Comparison of ENCODE assay signal across 12 mouse cellular contexts in the genomic region with DNA sequence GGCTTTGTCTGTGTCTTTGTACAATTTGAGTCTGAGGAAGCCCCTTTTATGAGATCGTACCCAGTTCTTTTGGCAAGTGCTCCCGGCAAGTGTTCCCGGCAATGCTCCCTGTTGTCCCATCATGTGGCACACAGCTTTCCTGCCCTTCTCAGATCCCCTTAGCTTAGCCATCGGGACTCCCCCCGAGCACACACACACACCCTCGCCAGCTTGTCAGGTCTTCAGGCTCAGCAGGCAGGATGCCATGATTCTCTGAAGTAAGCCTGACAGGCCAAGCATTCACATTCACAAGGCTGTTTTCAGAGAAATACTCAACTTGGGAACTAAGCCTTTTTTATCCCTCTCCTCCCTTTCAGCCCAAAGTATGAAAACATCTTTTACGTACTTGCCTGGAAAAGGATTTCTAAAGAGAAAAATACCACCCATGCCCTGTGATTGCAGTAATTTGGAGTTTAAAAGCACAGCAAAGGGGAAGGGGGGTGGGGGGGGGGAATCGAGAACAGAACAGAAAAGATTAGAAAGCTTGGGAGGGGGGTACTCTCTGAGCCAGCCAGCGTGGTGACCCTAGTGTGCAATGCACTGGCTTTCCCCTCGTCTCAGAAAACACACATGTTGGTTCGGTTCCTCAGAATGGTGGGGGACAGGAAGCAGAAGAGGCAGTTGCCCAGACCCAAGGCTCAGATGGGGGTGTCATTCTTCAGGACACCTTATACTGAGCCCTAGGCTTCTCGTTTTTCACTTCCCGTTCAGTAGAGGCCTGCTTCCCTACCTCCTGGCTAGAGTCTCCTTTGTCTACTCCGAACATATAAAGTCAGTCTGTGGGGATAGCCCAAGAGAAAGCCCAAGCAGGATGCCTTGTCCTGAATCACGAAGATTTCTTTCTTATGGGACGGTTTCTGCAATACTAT. TPM values are rescaled to one million over a fixed set of nuclear protein-coding genes. Genes with fewer than 3 reads are reported as not detected.
DNase-seq lines count a peak whose midpoint lies in the region; ATAC-seq lines count a peak whose summit lies in the region.
"Had no signal": no experiment of that assay in that cellular context is flagged by ENCODE, and none has a peak within 500 bp of the region (broad histone marks: within the 10 kb centered on the region; RNA-seq: fewer than 3 reads in every experiment).

No protein-coding gene starts in this region.

- DNase-seq in hindbrain, embryonic 14.5 days (ENCODE audit: low spot score): peak; percentile 39
- no peak for DNase-seq in hindbrain, embryonic 11.5 days (ENCODE audit: low spot score)
- peak; percentile 59 for DNase-seq in A20 (ENCODE audit: low read depth, low spot score)
- no peak for DNase-seq in gastrocnemius, adult 8-10 months (ENCODE audit: low spot score in 2 of 2)
- DNase-seq in urinary bladder, postnatal 14 days (ENCODE audit: low spot score): no peak
- DNase-seq in adipocyte (ENCODE audit: low spot score): no peak
- DNase-seq: heart, postnatal 14 days; lung, embryonic 14.5 days had no signal

- H3K4me3 ChIP-seq in hindbrain, embryonic 14.5 days (replicated peaks; ENCODE audit: low read length): no peak overlapping the region
- H3K4me3 ChIP-seq in hindbrain, embryonic 11.5 days (ENCODE audit: low read depth, low read length): no peak overlapping the region
- no peak overlapping the region for H3K4me3 ChIP-seq in embryonic facial prominence, embryonic 15.5 days (replicated peaks)
- H3K4me3 ChIP-seq in limb, embryonic 15.5 days: no peak overlapping the region
- H3K4me3 ChIP-seq: layer of hippocampus, adult 2 months; neural tube, embryonic 12.5 days had no signal

- ATAC-seq in hindbrain, embryonic 14.5 days (ENCODE audit: low FRiP score): peak; percentile 48; the same call in 1 of the 2 replicates
- ATAC-seq in hindbrain, embryonic 11.5 days (ENCODE audit: low FRiP score): no peak
- 0 out of 2 replicates have a peak, but pooled peaks have one; percentile 12 for ATAC-seq in embryonic facial prominence, embryonic 15.5 days (ENCODE audit: insufficient number of reproducible peaks, low FRiP score, low TSS enrichment, low read depth)
- ATAC-seq in limb, embryonic 15.5 days (ENCODE audit: insufficient number of reproducible peaks, low FRiP score, low TSS enrichment, low read depth): no peak

- H3K27ac ChIP-seq in hindbrain, embryonic 14.5 days: peak overlapping the region; percentile 38
- H3K27ac ChIP-seq in hindbrain, embryonic 11.5 days (ENCODE audit: low read depth, low read length): no peak overlapping the region
- H3K27ac ChIP-seq in embryonic facial prominence, embryonic 15.5 days (replicated peaks): peak overlapping the region; percentile 49; the same call in 1 of the 2 replicates
- peak overlapping the region; percentile 33; the same call in 1 of the 2 replicates for H3K27ac ChIP-seq in limb, embryonic 15.5 days
- H3K27ac ChIP-seq: layer of hippocampus, adult 2 months; neural tube, embryonic 12.5 days had no signal

- H3K9ac ChIP-seq in hindbrain, embryonic 14.5 days: no peak overlapping the region
- no peak overlapping the region for H3K9ac ChIP-seq in hindbrain, embryonic 11.5 days (ENCODE audit: low read depth, low read length)
- H3K9ac ChIP-seq in embryonic facial prominence, embryonic 15.5 days: no peak overlapping the region
- H3K9ac ChIP-seq in limb, embryonic 15.5 days: no peak overlapping the region
- H3K9ac ChIP-seq: lung, embryonic 14.5 days; neural tube, embryonic 12.5 days had no signal

- H3K27me3 ChIP-seq in hindbrain, embryonic 14.5 days (ENCODE audit: control insufficient read depth, insufficient read depth, low read length): peaks cover 25% of the 10 kb centered on the region
- H3K27me3 ChIP-seq in hindbrain, embryonic 11.5 days (ENCODE audit: control insufficient read depth, insufficient read depth, low read length): peaks cover 13% of the 10 kb centered on the region
- peaks cover 2% of the 10 kb centered on the region; the same call in 1 of the 2 replicates for H3K27me3 ChIP-seq in embryonic facial prominence, embryonic 15.5 days
- no peaks in the 10 kb centered on the region for H3K27me3 ChIP-seq in limb, embryonic 15.5 days

- no peaks in the 10 kb centered on the region for H3K9me3 ChIP-seq in hindbrain, embryonic 14.5 days (ENCODE audit: control insufficient read depth, low read length)
- H3K9me3 ChIP-seq in hindbrain, embryonic 11.5 days (ENCODE audit: control insufficient read depth, low read length): no peaks in the 10 kb centered on the region
- no peaks in the 10 kb centered on the region for H3K9me3 ChIP-seq in embryonic facial prominence, embryonic 15.5 days (replicated peaks)
- no peaks in the 10 kb centered on the region for H3K9me3 ChIP-seq in limb, embryonic 15.5 days
- H3K9me3 ChIP-seq: neural tube, embryonic 12.5 days had no signal

- no peaks in the 10 kb centered on the region for H3K36me3 ChIP-seq in hindbrain, embryonic 14.5 days (replicated peaks; ENCODE audit: control insufficient read depth, insufficient read depth)
- H3K36me3 ChIP-seq in hindbrain, embryonic 11.5 days (ENCODE audit: control insufficient read depth, insufficient read depth, low read length): no peaks in the 10 kb centered on the region
- no peaks in the 10 kb centered on the region for H3K36me3 ChIP-seq in embryonic facial prominence, embryonic 15.5 days
- H3K36me3 ChIP-seq in limb, embryonic 15.5 days: no peaks in the 10 kb centered on the region
- H3K36me3 ChIP-seq: neural tube, embryonic 12.5 days had no signal

- H3K4me1 ChIP-seq in hindbrain, embryonic 14.5 days (replicated peaks; ENCODE audit: control insufficient read depth, insufficient read depth, low read length): peaks cover 22% of the 10 kb centered on the region
- H3K4me1 ChIP-seq in hindbrain, embryonic 11.5 days (replicated peaks; ENCODE audit: control insufficient read depth, insufficient read depth, low read length): peaks cover 4% of the 10 kb centered on the region
- peaks cover 60% of the 10 kb centered on the region for H3K4me1 ChIP-seq in embryonic facial prominence, embryonic 15.5 days
- H3K4me1 ChIP-seq in limb, embryonic 15.5 days: peaks cover 56% of the 10 kb centered on the region

- WGBS in hindbrain, embryonic 14.5 days: 56% methylated on average over 16 of the region's 16 CpGs
- 62% methylated on average over 16 of the region's 16 CpGs for WGBS in hindbrain, embryonic 11.5 days
- 38% methylated on average over 16 of the region's 16 CpGs for WGBS in embryonic facial prominence, embryonic 15.5 days
- WGBS in limb, embryonic 15.5 days: 41% methylated on average over 16 of the region's 16 CpGs

- H3K4me2 ChIP-seq in hindbrain, embryonic 14.5 days (replicated peaks): no peak overlapping the region
- no peak overlapping the region for H3K4me2 ChIP-seq in hindbrain, embryonic 11.5 days (replicated peaks; ENCODE audit: low read depth, low read length)
- H3K4me2 ChIP-seq in embryonic facial prominence, embryonic 15.5 days (replicated peaks): no peak overlapping the region
- 0 out of 2 replicates have a peak overlapping the region, but pooled peaks have one; percentile 10 for H3K4me2 ChIP-seq in limb, embryonic 15.5 days
- H3K4me2 ChIP-seq: lung, embryonic 14.5 days; neural tube, embryonic 12.5 days had no signal

RNA-seq across cellular contexts. Expression of gene Hes1, which starts 41.0 kb away (rescaled TPM):
- polyA plus RNA-seq in hindbrain, embryonic 14.5 days (2014; fragmentation: Nextera tagmentation; extraction: Ambion mirVana): 14.0 and 18.0 TPM in 2 replicates
- polyA plus RNA-seq in hindbrain, embryonic 11.5 days (2014; fragmentation: Nextera tagmentation; extraction: Ambion mirVana): 28.8 and 32.9 TPM in 2 replicates
- 63.6 and 66.0 TPM in 2 replicates for polyA plus RNA-seq in embryonic facial prominence, embryonic 15.5 days (2015; fragmentation: Nextera tagmentation; extraction: Ambion mirVana)
- 55.3 and 60.5 TPM in 2 replicates for polyA plus RNA-seq in limb, embryonic 15.5 days (2015; fragmentation: Nextera tagmentation; extraction: Ambion mirVana)
- total RNA-seq in gastrocnemius, adult 8-10 months (2022): 10 to 100 TPM in 2 of 4 experiments, 1 to 10 TPM in 2; 8.9 to 13.4 (median 9.9) TPM

Comparison
In these comparisons a context has a peak if more than half of its experiments do, and no peak if none do; other contexts are left out.
1. ATAC-seq: peak in hindbrain, embryonic 14.5 days (single experiment) and embryonic facial prominence, embryonic 15.5 days (single experiment); none in hindbrain, embryonic 11.5 days (single experiment) and limb, embryonic 15.5 days (single experiment).
2. DNase-seq: peak in hindbrain, embryonic 14.5 days (single experiment) and A20 (single experiment); none in hindbrain, embryonic 11.5 days (single experiment), gastrocnemius, adult 8-10 months (0 of 2), urinary bladder, postnatal 14 days (single experiment) and adipocyte (single experiment).